Mouse (Mus musculus) kidney, postnatal 36 days (tissue): ENCODE results near the gene Galnt4.
"Not testable (repeated sequence)": the region's sequence is repeated elsewhere in the genome, so short reads cannot be mapped to it uniquely, and the experiment has no call there.

Experiments
- DNase-seq, 2 experiments: peaks; one replicate each; pipeline ENCODE4 v3.0.0; 2021 to 2022; ENCODE audit warnings: mixed read lengths in 2 of 2

Gene Galnt4

DNA sequence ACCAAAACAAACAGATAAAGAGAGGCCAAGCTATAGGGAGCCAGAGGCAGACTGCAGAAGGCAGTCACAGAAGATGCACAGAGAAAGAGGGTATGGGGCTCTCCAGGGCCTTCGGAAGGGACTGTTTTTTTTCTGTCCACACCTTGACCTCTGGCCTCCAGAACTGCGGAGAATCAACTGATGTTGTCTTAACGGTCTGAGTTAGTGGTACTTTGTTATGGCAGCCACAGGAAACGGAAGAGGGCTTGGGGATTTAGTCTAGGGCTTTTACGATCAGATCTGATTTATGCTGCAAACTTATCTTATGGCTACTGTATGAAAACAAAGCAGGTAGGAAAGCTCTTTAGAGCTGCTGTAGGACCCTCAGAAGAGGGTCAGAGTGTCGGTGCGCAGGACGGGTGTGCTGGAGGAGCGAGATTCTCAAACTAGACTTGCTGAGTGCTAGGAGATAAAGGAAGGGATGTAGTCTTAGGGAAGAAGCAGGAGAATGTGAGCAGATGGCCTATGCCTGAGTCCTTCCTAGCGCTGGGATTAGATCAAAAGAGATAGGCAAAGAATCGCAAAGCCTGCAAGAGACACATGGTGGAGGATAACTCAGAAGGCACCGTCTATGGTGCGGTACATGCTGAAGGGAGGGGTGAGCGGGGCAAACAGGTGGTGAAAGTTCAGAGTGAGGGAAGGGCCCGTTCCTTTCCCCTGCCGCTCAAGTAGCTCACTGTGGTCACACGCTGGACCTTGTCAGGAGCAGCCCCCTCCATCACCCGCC is 7.7 kb downstream of the Galnt4 start:
- no peak for DNase-seq

DNA sequence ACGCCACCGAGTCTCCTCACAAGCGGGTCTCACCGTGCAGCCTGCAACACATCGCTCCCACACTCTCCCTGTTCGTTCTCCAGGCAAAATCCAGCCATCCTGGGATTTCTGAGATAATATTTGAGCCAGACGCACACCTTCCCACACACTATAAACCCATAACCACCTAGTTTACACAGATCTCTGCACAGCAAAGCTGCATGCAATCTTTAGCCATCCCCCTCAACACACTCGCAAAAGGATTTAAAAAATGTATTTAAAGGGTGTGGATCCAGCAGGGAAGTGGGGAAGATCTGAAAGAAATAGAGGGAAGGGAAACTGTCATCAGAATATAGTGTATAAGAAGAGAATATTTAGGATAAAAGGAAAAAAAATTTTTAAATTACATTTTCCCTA is 8.3 kb downstream of the Galnt4 start:
- no peak for DNase-seq

GRCm38 (mm10) chr10:99116650-99117615 is 9.0 kb downstream of the Galnt4 start:
- DNase-seq, result no peak

GRCm38 (mm10) chr10:99117876-99118275 is 9.9 kb downstream of the Galnt4 start:
- no peak for DNase-seq

- no peak for DNase-seq
Observed at GRCm38 (mm10) chr10:99118697-99119096, 10.7 kb downstream of the Galnt4 start.

- no peak for DNase-seq
Observed at GRCm38 (mm10) chr10:99119471-99119870, 11.5 kb downstream of the Galnt4 start.

- DNase-seq, result no peak
Observed at GRCm38 (mm10) chr10:99126225-99126624, 18.3 kb downstream of the Galnt4 start, which contains the start of gene Phxr2. Gene Phxr2 (minus strand): TSS chr10:99126325.

- no peak for DNase-seq
Observed at GRCm38 (mm10) chr10:99126954-99127353, 19.0 kb downstream of the Galnt4 start.

DNA sequence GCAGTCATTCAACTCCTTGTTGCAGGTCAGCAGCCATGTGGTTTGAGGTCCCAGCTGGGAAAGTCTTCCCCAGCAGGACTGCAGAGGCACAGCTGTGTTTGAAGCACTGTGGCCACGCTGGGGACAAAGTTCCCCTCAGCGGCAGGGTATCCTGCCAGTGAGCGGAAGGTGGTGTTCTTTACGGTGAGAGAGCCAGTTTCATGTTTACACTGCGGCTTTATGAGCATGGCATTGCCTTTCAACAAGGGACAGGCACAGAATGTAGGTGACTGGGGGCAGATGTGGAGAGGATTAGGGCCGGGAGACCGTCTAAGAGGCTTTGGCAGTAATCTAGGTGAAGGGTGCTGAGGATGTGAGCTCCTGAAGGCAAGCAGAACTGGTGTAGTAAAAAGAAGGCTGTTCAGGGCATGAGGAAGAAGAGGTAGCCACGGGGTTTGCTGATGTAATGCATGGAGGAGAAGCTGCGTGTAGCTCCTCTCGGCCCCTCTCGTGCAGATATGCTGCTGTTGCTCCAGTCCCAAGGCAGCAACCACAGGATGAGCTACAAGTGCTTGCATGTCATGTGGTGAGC is 19.8 kb downstream of the Galnt4 start:
- DNase-seq, result peak in 1 of 2 experiments; percentile 43

GRCm38 (mm10) chr10:99130611-99131010 is 22.7 kb downstream of the Galnt4 start:
- peak in 1 of 2 experiments; percentile 21 for DNase-seq

DNA sequence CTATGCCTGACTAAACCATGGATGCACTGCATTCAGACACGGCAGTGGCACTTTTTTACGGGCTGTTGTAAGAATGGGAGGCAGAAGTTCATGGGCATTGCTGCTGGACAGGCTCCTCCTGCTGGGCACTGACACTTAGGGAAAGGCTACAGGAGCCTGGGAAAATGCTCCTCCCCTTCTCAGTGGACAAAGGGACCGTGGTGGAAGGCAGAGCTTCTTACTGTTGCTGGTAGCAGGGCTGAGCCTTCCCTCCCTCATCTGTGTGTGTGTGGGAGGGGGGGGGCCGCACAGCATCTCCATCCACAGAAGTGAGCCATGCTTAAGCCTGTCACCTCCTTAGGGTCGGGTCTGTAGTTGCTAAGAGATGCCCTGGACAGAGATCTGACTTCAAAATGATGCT is 23.3 kb downstream of the Galnt4 start:
- DNase-seq, result no peak

DNA sequence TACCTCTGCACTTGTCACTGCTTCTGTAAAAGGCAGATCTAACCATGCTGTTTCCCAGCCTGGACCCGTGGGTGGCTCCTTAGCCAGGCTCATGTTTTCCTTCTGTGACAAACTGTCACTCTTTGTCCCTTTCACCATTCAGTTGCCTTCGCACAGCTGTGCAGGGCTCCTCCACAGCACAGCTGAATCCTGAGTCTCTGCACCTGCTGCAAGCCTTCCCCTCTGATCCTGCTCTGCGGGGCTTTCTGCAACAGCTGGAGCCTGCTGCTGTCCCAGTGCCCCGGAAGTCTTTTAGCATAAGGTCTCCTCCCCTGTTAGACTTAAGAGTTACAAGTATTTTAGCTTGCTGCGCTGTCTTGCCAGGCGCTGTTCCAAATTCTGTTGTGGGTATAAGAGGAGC is 24.2 kb downstream of the Galnt4 start:
- no peak for DNase-seq

DNA sequence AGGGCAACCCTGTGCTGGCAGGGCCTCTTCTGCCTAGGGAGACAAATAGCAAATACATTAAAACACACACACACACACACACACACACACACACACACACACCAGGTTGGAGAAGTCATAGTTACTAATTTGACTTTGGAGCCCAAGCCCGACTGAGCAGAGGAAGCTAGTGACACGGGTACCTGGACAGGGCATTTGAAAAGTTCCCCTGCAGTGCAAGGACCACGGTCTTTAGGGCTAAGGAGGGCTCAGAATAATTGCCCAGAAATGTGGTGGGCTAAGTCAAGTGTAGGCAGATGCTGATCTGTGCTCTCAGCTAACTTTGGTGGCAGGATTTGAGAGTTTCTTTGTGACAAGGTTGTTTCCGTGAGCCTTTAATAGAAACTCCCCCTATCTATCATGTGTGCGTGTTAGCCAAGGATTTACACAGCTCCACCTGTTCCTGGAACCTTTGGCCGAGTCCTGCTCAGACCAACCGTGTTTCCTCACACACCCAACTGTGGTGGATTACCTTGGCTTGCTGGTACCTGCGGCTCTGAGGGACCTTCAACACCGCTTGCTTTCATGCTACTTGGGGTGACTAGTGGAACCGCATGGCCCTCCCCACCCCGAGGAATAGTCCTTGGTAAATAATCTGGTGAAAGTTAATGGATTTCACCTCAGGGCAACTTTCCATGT is 24.8 kb downstream of the Galnt4 start:
- DNase-seq, result no peak

DNA sequence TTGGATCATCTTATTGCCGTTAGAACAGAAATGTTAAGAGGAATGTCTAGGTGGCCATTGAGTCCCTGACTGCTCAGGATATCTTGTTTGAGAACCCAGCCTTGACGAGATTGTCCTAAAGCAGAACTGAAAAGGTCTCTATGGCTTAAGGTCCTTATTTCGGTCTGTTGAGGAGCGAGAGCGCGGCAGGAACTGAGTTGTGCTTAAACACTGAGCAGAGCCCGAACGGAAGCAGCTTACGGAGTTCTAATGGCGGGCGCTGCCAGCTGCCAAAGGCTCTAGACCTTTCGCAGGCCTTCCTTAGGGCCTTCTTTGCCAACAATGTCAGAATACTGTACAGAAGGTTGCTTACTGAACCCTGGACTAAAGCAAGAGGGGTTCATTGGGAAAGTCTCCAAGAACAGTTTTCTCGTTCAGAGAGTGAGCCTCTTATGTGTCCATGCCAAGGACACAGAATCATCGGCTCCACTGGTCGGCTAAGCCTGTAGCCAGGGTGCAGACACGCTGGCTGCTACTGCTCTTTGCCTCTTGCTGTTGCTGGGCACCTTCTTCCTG is 25.4 kb downstream of the Galnt4 start:
- DNase-seq, result no peak

DNA sequence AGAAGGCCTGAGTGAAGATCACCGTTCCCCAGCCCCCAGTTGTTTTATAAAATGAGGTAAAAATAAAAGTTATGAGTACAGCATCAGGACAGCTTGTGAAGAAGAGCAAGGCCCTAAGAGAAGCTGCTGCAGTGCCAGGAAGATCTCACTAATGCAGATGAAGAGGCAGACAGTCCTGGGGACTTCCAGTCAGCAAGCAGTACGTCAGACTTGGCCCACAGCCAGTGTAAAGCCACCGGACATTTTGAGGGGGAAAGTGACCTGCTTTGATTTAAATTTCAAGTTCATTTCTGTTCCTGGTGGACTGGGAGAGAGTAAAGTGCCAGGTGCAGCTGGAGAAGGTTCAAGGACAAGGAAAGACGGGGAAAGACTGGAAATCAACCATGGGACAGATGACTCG is 28.4 kb downstream of the Galnt4 start:
- DNase-seq, result no peak

DNA sequence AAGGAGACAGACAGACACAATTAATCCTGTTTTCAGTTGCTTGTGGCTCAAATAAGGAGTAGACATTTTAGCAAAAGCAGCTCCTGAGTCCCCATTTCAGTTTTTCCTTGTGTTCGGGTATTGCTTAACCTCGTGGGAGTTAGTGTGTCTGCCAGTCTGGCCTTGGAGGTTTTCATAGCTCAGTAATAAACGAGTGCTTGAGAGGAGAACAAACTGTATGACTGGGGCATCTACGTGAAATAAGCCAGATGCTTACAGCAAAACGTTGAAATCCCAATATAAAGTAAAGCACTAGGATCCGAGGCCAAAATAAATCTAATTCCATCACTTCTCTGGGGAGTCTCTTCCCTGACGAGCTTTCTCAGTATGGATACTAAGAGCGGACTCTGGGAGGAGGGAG is 37.7 kb downstream of the Galnt4 start:
- no peak for DNase-seq

GRCm38 (mm10) chr10:99146596-99146995 is 38.6 kb downstream of the Galnt4 start:
- no peak for DNase-seq

DNA sequence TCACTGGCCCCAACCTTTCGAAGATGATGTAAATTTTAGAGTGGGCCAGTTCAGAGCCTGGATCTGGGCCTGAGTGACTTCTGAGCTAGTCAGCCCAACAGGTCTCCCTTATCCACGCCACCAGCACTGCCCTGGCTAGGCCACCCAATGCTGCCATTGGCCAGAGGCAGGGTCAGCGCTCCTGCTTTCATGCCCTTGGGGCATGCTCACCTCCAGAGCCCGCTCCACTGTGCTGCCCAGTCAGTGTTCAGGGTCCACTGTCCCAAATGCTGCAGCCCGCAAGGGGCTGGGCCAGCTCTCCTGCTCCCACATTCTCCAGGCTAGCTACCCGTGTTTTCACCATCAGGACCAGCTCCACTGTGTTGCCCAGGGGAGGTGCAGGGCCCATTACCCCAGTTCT is 42.1 kb downstream of the Galnt4 start:
- no peak for DNase-seq

DNA sequence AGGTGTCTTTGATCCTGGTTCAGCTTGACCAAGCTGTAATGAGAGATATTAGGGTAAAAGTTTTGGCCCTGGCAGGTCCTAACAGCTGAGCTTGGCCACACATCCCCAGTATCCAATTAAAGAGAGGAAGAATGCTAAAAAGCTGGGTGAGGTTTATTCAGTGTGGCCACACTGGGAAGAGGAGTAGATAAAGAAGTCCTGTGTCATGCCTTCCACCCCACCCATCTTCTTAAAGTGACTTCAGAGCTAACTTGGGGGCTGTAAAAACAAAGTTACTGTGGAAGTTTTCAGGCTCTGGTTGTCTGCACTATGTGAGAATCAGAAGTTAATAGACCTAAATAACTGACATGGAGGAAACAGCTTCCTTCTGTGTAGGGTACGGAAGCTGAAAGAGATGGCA is 43.6 kb downstream of the Galnt4 start:
- no peak for DNase-seq

DNA sequence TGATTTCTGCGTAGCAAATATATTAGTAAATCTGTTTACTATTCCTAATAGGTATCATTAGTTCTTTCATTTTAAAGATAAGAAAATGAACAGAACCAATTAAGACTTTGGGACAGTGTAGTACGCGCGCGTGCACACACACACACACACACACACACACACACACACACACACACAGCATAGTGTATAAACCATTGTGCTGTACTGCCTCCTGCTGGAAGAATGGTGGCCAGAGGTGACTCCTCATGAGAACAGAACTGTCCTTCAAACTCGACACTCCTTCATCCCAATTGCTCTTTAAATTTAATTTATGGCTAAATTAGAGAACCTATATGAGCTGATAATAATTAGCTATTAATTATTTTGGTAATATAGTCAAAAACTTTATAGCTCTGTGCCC is 44.1 kb downstream of the Galnt4 start:
- DNase-seq, result peak; percentile 43 to 77

GRCm38 (mm10) chr10:99154635-99155034 is 46.7 kb downstream of the Galnt4 start:
- no peak for DNase-seq

- no peak for DNase-seq
Observed at GRCm38 (mm10) chr10:99156808-99157207, 48.8 kb downstream of the Galnt4 start.

GRCm38 (mm10) chr10:99157697-99158096 is 49.7 kb downstream of the Galnt4 start:
- not testable (repeated sequence) for DNase-seq
